Mouse (Mus musculus) testis, adult 2 months (tissue): ENCODE measurements around the gene Fam160a2.

ENCODE experiments used
- CTCF ChIP-seq: fragments of 200-500 bp; IDR thresholded peaks from 2 replicates; pipeline ENCODE4 v1.5.1; 2012; ENCODE audit warnings: low read depth, mild to moderate bottlenecking, inconsistent platforms, low read length, moderate library complexity; ENCODE audit not compliant: control insufficient read depth, insufficient read depth, insufficient replicate concordance
- POLR2A ChIP-seq: fragments of 200-500 bp; IDR thresholded peaks from 2 replicates; pipeline ENCODE4 v1.6.1; 2012; ENCODE audit warnings: low read depth, mild to moderate bottlenecking, inconsistent platforms, low read length, moderate library complexity; ENCODE audit not compliant: control insufficient read depth

DNA sequence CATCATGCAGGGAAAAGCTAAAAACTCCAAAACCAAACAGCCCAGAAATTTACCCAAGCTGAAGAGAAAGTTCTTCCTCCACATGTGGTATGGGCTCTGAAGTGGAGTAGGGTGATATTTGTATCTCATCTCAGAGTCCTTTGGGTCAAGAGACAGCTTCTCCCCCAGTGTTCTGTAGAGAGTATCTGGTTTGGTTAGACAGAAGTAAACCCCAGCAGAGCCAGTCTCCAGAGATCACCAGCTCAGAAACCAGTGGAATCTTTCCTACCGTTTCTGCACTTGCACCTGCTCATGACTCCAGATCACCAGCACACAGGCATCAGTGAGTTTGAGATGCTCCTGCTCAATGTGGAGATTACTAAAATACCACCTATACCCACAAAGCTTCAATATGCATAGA, 65.8 kb downstream of the Fam160a2 start, which contains the start of gene Olfr690:
- TF ChIP-seq CTCF (no peak), POLR2A (no peak)
